Mouse (Mus musculus) adrenal gland, postnatal 36 days (tissue): ENCODE results near the gene OR5BS1P. TPM values are rescaled to one million over a fixed set of nuclear protein-coding genes. Genes with fewer than 3 reads are reported as not detected.
"Not testable (repeated sequence)": the region's sequence is repeated elsewhere in the genome, so short reads cannot be mapped to it uniquely, and the experiment has no call there.

Source experiments
- DNase-seq, 2 experiments: peaks; one replicate each; pipeline ENCODE4 v3.0.0; 2021; ENCODE audit warnings: mixed read lengths in 1 of 2
- microRNA-seq: library from miRNA; unstranded; fragments of <30 nt; microRNA quantifications from one replicate; pipeline ENCODE4 v1.2.0, GENCODE M21; 2021
- total RNA-seq, 2 experiments: library from RNA; stranded (reverse); gene quantifications; 2 replicates each; pipeline ENCODE4 v1.2.3; 2021

OR5BS1P gene
- total RNA-seq, 2 experiments from 2014 or later: not detected

DNA sequence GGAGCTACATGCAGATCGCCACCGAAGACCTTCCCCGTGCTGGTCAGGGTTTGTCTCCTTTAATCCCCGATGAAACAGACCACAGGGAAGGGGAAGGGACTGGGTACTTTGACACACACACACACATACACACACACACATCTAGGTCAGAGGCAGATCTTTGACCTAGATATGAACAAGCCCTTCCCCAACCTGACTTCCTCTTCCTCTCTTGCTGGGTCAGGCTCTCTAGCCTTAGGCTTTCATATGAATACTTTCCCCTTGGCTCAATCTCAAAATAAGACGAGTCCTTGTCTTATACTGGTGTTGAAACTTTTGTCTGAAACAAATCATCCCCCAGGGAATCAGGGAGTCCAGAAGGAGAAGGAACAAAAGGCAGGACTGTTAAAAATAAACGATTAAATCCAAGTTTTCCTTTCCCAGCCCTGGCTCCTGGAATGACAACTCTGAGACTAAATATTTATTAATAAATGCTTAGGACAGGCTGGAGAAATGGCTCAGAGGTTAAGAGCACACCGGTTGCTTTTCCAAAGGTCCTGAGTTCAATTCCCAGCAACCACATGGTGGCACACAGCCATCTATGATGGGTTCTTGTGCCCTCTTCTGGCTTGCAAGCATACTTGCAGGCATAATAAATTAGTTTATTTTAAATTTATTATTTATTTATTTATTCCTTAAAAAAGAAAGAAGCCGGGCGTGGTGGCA lies 36.7 kb downstream of the OR5BS1P start:
- DNase-seq: no peak

DNA sequence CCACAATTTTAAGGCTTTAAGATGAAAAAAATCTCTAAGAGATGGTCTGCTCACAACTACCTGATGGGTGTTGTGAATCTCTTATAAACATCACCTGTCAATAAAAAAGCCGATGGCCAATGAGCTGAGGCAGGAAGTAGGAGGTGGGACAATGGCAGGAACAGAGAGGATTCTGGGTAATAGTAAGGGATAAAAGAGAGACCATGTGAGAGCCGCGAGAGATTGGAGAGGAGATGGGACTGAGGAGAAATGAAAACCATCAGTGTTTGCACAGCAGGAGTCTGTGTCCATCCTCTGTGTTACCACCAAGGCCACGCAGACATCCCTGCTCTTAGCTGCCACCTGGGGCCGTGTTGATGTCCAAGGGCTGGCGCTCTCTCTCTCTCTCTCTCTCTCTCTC lies 37.6 kb downstream of the OR5BS1P start:
- DNase-seq: no peak

- DNase-seq: no peak
These were observed 39.7 kb downstream of the OR5BS1P start for GRCm38 (mm10) chr15:98509387-98509786.

DNA sequence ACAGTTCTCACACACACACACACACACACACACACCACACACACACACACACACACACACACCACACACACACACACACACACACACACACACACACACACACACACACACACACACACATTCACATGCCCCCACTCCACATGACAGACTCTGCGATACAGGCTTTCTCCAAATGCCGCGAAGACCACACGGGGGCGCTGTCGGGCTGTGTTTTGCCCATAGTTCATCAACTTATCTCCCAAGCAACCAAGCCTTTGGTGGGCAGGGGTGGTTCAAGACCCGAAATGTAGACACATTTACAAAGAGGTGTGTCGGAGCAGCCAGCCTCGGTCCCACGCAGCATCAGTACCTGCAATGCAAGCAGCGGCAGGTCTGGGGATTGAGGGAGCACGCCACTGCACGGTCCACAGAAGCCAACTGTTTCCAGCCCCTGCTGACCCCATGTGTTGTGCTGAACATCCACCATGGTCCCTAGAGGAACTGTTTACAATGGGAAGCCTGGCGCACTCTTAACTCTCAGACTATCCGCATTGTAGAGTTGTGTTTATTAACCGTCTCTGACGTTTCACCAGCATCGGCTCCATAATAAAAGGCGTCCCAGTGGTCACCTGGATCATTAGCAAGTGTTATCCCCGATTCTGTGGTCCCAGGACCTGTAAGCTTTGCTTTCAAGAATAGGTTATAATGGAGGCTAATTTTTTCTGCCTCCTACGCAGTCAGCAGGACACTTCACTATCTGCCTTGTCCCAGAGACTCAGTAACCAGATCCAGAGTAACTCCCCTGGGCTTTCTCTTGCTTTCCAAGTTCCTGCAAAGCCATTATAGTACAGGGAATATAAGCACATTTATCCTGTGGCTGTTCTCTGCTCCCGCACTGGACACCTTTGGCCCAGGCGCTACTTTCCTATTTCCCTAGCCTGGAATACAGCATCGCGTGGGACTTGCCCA lies 41.0 kb downstream of the OR5BS1P start:
- peak; percentile 77 to 83 for DNase-seq

DNA sequence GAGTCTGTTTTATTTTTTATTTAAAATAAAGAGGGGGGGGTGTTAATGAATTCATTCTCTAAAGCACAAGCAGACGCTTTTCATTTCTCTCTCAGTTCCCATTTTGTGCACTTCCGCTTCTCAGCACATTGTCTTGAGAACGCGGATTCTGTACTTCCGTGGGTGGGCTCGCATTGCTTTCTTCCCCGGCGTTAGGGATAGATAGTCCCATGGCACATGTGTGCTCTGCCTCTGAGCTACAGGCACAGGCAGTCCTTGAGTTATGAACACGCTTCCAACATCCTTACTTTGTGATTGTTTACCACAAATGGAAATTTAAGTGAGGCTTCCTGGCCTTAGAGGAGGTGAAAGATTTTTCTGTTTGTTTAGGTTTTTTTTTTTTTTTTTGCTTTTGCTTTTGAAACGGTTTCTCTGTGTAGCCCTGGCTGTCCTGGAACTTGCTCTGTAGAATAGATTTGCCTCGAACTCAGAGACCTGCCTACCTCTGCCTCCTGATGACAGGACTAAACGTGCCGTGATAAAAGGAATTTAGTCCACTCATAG lies 41.8 kb downstream of the OR5BS1P start:
- peak in 1 of 2 experiments; percentile 23 for DNase-seq

DNA sequence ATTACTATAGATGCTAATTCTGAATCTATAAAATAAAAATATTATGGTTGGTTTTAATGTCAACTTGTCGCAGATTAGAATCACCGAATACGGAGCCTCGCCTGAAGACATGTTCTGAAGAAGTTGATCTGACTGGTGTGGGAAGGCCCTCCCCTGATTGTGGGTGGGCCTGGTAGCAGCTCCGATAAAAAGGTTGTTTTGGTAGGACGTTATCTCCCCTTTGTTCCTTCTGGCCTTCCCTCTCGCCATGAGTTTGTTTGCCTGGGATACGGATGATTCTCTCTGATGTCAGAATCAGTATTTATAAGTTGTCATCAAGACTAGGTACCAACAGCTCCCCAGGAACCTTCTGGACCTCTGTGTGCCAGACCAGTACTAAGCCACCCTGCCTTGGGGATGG lies 42.5 kb downstream of the OR5BS1P start:
- DNase-seq: no peak

GRCm38 (mm10) chr15:98512799-98513321 lies 43.2 kb downstream of the OR5BS1P start:
- DNase-seq: peak; percentile 67 to 70

DNA sequence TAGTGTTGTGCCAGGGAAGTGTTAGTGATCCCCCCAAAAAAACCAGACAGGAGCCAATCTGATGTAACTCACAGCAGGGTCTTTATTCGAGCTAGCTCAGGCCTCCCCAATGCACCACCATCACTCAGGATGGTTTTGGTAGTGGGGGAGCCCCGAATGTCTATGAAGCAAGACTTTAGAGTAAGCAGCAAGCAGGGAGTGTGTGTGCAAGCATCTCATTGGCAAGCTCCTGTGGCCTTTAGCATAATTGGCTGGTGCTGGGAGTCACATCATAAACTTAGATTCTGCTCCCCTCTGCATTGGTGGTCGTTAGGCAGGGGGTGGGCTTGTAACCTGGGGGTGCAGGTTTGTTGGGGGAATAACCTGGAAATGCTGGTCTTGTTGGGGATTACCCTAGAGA lies 44.0 kb downstream of the OR5BS1P start:
- not testable (repeated sequence) for DNase-seq

- DNase-seq: no peak
These were observed 44.5 kb downstream of the OR5BS1P start for GRCm38 (mm10) chr15:98514146-98514545.

- not testable (repeated sequence) for DNase-seq
These were observed 45.1 kb downstream of the OR5BS1P start for GRCm38 (mm10) chr15:98514845-98515244.

DNA sequence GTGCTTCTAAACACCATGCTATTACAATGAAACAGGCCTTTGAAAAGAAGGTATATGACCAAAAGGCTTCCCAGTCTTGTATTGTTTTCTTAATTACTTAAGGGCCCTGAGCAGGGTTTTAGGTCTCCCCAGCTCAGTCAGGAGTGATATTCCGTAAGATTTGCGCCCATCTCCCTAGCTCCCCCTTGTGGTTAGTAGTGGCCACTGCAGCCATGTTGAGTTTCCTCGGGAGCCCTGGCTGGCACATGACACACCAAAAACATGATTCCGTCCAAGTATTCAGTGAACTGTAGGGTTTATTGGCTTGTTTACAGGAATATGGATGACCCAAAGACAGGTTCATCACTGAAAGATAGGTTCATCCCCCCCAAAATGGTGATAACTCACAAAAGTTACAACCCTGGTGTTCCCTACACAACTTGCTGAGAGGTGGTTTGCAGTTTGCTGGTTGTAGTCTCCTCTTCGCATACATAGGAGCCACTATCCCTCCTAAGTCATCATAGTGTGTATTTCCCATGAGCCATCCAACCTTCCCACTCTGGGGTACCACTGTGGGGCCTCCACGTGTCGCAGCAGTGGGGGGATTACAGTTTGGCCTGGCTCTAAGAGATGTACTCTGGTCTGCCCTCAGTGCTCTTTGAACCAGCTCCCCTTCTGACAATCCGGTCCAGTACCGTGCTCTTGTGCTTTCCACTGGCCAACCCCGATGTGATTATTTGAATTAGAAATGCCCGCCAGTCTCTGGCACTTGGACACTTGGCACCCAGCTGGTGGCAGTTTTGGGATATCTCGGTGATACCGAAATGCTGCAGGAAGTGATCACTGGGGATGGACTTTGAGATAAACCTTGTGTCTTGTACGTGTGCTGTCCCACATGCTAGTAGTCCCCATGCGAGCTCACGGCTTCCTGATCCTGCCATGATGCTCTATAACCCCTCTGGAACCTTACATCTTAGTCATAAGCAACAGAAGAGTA lies 48.0 kb downstream of the OR5BS1P start:
- peak; percentile 65 to 75 for DNase-seq

DNA sequence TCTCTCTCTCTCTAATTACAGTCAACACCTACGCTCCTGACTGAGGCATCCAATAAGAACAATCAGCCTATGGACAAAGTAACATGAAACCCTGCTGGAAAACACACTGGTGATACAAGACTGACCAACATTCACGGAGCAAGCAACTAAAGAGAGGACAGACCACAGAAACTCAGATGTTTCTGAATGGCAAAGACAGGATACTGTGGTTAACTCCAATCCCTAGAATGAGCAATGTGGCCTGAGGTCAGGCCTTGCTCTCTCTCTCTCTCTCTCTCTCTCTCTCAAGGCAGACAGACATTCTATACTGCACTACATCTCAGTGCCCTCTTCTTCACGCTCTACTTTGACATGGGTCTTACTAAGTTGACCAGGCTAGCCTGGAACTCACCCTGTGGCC lies 51.5 kb downstream of the OR5BS1P start:
- DNase-seq: no peak

DNA sequence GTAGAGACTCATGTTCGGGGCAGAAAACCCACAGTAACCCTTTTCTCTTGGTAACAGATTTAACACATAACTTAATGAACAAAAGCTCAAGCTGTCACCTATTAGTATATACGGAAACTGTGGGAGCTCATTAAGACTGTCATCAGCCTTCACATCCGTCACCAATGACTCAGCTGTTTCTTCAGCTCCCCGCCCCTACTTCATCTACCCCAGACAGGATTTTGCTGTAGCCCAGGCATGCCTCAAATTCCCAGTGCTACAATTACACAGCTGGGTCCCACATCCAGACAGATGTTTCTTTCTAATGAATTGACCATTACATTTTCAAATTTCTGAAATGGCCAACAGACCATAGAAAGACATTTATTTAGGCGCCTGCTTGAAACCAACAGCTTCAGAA lies 56.4 kb downstream of the OR5BS1P start:
- no peak for DNase-seq

GRCm38 (mm10) chr15:98527056-98527771 lies 57.5 kb downstream of the OR5BS1P start:
- no peak for DNase-seq

DNA sequence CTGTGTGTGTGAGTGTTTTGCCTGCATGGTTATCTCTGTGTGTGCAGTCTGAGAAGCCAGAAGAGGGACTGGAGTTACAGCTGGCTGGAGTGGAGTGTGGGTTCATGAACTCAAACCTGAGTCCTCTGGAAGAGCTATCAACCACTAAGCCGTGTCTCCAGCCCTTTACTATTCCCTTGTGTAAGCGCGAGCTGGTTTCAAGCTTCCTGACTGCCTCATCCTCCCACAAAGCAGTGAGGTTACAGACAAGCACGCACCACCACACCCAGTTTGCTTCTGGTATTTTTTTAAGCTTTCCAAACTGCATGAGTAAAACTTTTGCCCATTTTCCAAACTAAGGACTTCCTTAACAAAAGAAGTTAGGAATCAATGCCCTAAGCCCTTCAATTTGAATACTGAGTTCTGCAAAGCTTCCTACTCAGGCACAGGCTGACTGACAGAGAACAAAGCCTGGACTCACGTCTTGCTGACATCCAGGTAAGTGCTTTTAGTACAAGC lies 58.4 kb downstream of the OR5BS1P start:
- DNase-seq: no peak

Small RNA genes lying within 50 kb of the gene (microRNA-seq; reads per million reads assigned to microRNA genes)
- 16.2 reads per million, percentile 31 among the genes with 10 or more reads in this experiment for gene Mir1291

Other genes starting within 250 kb of the OR5BS1P start
- gene Gm44579, start 248.9 kb upstream of the OR5BS1P start, total RNA-seq: not detected
- gene Olfr287, start 248.8 kb upstream of the OR5BS1P start, total RNA-seq: not detected
- not detected for gene Olfr286, start 235.4 kb upstream of the OR5BS1P start, total RNA-seq
- gene H1fnt, start 212.6 kb upstream of the OR5BS1P start, total RNA-seq: not detected
- gene Zfp641, start 173.7 kb upstream of the OR5BS1P start, total RNA-seq: 1 to 10 TPM; 3.7 to 4.1 TPM
- not detected for gene Olfr285, start 152.5 kb upstream of the OR5BS1P start, total RNA-seq
- not detected for gene Olfr284, start 128.9 kb upstream of the OR5BS1P start, total RNA-seq
- not detected for gene Olfr283, start 89.0 kb upstream of the OR5BS1P start, total RNA-seq
- not detected for gene Olfr282, start 38.7 kb upstream of the OR5BS1P start, total RNA-seq
- not detected for gene Olfr281, start 17.3 kb upstream of the OR5BS1P start, total RNA-seq
- gene Lalba, start 12.8 kb downstream of the OR5BS1P start, total RNA-seq: not detected
- not detected for gene Olfr279, start 22.5 kb downstream of the OR5BS1P start, total RNA-seq
- gene Kansl2, start 64.4 kb downstream of the OR5BS1P start, total RNA-seq: 10 to 100 TPM; 88.0 to 91.3 TPM
- 10 to 100 TPM; 55.6 to 67.1 TPM for gene Ccnt1, start 101.0 kb downstream of the OR5BS1P start, total RNA-seq
- gene 4930415O20Rik, start 101.1 kb downstream of the OR5BS1P start, total RNA-seq: 1 to 10 TPM in 1 of 2 experiments, under 1 TPM in 1; 0.83 to 1.1 TPM
- 10 to 100 TPM; 43.8 to 62.6 TPM for gene Adcy6, start 140.2 kb downstream of the OR5BS1P start, total RNA-seq
- gene Cacnb3, start 160.9 kb downstream of the OR5BS1P start, total RNA-seq: 10 to 100 TPM; 10.2 to 13.3 TPM
- gene Ddx23, start 193.0 kb downstream of the OR5BS1P start, total RNA-seq: 10 to 100 TPM; 75.5 to 84.3 TPM
- gene Rnd1, start 207.6 kb downstream of the OR5BS1P start, total RNA-seq: 1 to 10 TPM; 2.1 to 2.4 TPM
- gene Ccdc65, start 238.3 kb downstream of the OR5BS1P start, total RNA-seq: under 1 TPM; 0.23 to 0.26 TPM